18 mouse cellular contexts compared by ENCODE assay signal in the genomic region with DNA sequence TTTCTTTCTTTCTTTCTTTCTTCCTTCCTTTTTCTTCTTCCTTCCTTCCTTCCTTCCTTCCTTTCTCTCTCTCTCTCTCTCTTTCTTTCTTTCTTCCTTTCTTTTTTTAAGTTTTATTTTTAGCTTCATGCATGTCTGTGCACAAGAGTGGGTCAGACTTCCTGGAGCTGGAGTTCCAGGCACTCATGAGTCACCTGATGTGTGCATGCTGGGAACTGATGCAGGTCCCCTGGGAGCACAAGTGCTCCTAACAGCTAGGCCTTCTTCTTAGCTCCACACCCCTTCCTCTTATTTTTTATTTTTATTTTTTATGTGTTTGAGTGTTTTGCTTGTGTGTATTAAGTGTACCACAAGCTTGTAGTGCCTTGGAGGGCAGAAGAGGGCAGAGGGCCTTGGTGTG.
"Had no signal": no experiment of that assay in that cellular context is flagged by ENCODE, and none has a peak within 500 bp of the region (broad histone marks: within the 10 kb centered on the region; RNA-seq: fewer than 3 reads in every experiment).

No protein-coding gene starts in this region.

- H3K36me3 ChIP-seq: liver, embryonic 13.5 days; midbrain, embryonic 10.5 days; midbrain, embryonic 13.5 days; stomach, embryonic 15.5 days had no signal

- H3K4me3 ChIP-seq: layer of hippocampus, adult 2 months; left cerebral cortex, adult 2 months; liver, embryonic 13.5 days; megakaryocyte, embryonic 14.5 days; midbrain, embryonic 10.5 days; midbrain, embryonic 13.5 days; stomach, embryonic 15.5 days had no signal

- H3K4me2 ChIP-seq: liver, embryonic 13.5 days; midbrain, embryonic 13.5 days; stomach, embryonic 15.5 days had no signal

- H3K9me3 ChIP-seq: liver, embryonic 13.5 days; megakaryocyte, embryonic 14.5 days; midbrain, embryonic 10.5 days; midbrain, embryonic 13.5 days; stomach, embryonic 15.5 days had no signal

- H3K9ac ChIP-seq: liver, embryonic 13.5 days; midbrain, embryonic 13.5 days; stomach, embryonic 15.5 days had no signal

- H3K4me1 ChIP-seq: liver, embryonic 13.5 days; megakaryocyte, embryonic 14.5 days; midbrain, embryonic 10.5 days; midbrain, embryonic 13.5 days; stomach, embryonic 15.5 days had no signal

- H3K27me3 ChIP-seq: liver, embryonic 13.5 days; megakaryocyte, embryonic 14.5 days; midbrain, embryonic 13.5 days; stomach, embryonic 15.5 days had no signal

- DNase-seq: kidney, adult 2 months; kidney, postnatal 25 days; layer of hippocampus, adult 9-11 months; layer of hippocampus, postnatal 36 days; liver, embryonic 13.5 days; lung, adult 2 months; lung, postnatal 36 days; right cerebral cortex, postnatal 4 days; spleen, adult 18-20 months; thymus, postnatal 25 days had no signal

- H3K27ac ChIP-seq: kidney, postnatal 0 days; layer of hippocampus, adult 2 months; left cerebral cortex, adult 2 months; liver, embryonic 13.5 days; midbrain, embryonic 10.5 days; midbrain, embryonic 13.5 days; stomach, embryonic 15.5 days had no signal

- ATAC-seq: midbrain, embryonic 13.5 days; midbrain, embryonic 16.5 days had no signal
